23 mouse cellular contexts compared by ENCODE assay signal in genomic region chr1:40475697-40476096, GRCm38 (mm10). TPM values are rescaled to one million over a fixed set of nuclear protein-coding genes. Genes with fewer than 3 reads are reported as not detected.
DNase-seq lines count a peak whose midpoint lies in the region; ATAC-seq and TF ChIP-seq lines count a peak whose summit lies in the region.
"Had no signal": no experiment of that assay in that cellular context is flagged by ENCODE, and none has a peak within 500 bp of the region (broad histone marks: within the 10 kb centered on the region; RNA-seq: fewer than 3 reads in every experiment).

No protein-coding gene starts in this region.

- DNase-seq in layer of hippocampus, adult 9-10 months (ENCODE audit: low spot score) = peak; percentile 5
- DNase-seq in layer of hippocampus, adult 8-10 months (ENCODE audit: low spot score in 2 of 2) = no peak
- peak; percentile 15 for DNase-seq in A20 (ENCODE audit: low read depth, low spot score)
- no peak for DNase-seq in frontal cortex, postnatal 10 days (ENCODE audit: low spot score in 2 of 2)
- DNase-seq in hindbrain, postnatal 0 days (ENCODE audit: low spot score) = no peak
- DNase-seq: adrenal gland, postnatal 36 days; B cell, adult 2 months; cerebellum, adult 11 months; heart, postnatal 4 days; kidney, postnatal 36 days; lung, postnatal 10 days; thymus, postnatal 25 days had no signal

- H3K9ac ChIP-seq in forebrain, embryonic 15.5 days (replicated peaks) = no peak overlapping the region
- H3K9ac ChIP-seq in hindbrain, postnatal 0 days (replicated peaks; ENCODE audit: low read length) = no peak overlapping the region
- H3K9ac ChIP-seq: embryonic facial prominence, embryonic 13.5 days; heart, embryonic 13.5 days; liver, embryonic 14.5 days; midbrain, embryonic 15.5 days; neural tube, embryonic 12.5 days had no signal

- peak; percentile 36 for ATAC-seq in megakaryocyte progenitor cell, adult 5-6 weeks (replicated peaks; ENCODE audit: poor library complexity)
- no peak for ATAC-seq in forebrain, embryonic 15.5 days (replicated peaks)
- ATAC-seq in hindbrain, postnatal 0 days = no peak
- ATAC-seq: intestine, postnatal 0 days; midbrain, embryonic 15.5 days had no signal

- no peak for TF ChIP-seq POLR2A in bone marrow macrophage, adult 2 months (IDR thresholded peaks at IDR 0.05; ENCODE audit: borderline replicate concordance, low read depth, low read length)

- 68% methylated on average over 3 of the region's 3 CpGs for WGBS in forebrain, embryonic 15.5 days
- 63% methylated on average over 3 of the region's 3 CpGs for WGBS in hindbrain, postnatal 0 days

- peak overlapping the region; percentile 51; the same call in 1 of the 2 replicates for H3K27ac ChIP-seq in bone marrow macrophage, adult 2 months (ENCODE audit: insufficient read depth, low read depth, low read length)
- H3K27ac ChIP-seq in forebrain, embryonic 15.5 days (replicated peaks) = no peak overlapping the region
- no peak overlapping the region for H3K27ac ChIP-seq in hindbrain, postnatal 0 days
- H3K27ac ChIP-seq: embryonic facial prominence, embryonic 13.5 days; heart, embryonic 13.5 days; limb, embryonic 10.5 days; liver, embryonic 14.5 days; midbrain, embryonic 15.5 days; neural tube, embryonic 12.5 days had no signal

- H3K36me3 ChIP-seq in forebrain, embryonic 15.5 days = no peaks in the 10 kb centered on the region
- H3K36me3 ChIP-seq in hindbrain, postnatal 0 days (ENCODE audit: insufficient read depth, low read length) = no peaks in the 10 kb centered on the region
- H3K36me3 ChIP-seq: embryonic facial prominence, embryonic 13.5 days; heart, embryonic 13.5 days; limb, embryonic 10.5 days; midbrain, embryonic 15.5 days; neural tube, embryonic 12.5 days had no signal

- no peaks in the 10 kb centered on the region for H3K27me3 ChIP-seq in forebrain, embryonic 15.5 days
- H3K27me3 ChIP-seq in hindbrain, postnatal 0 days (ENCODE audit: insufficient read depth, low read length) = no peaks in the 10 kb centered on the region
- H3K27me3 ChIP-seq: embryonic facial prominence, embryonic 13.5 days; heart, embryonic 13.5 days; midbrain, embryonic 15.5 days; neural tube, embryonic 12.5 days had no signal

- H3K4me3 ChIP-seq in bone marrow macrophage, adult 2 months (ENCODE audit: insufficient read depth, low read length) = no peak overlapping the region
- no peak overlapping the region for H3K4me3 ChIP-seq in forebrain, embryonic 15.5 days
- no peak overlapping the region for H3K4me3 ChIP-seq in hindbrain, postnatal 0 days (ENCODE audit: low read length)
- H3K4me3 ChIP-seq: embryonic facial prominence, embryonic 13.5 days; heart, embryonic 13.5 days; limb, embryonic 10.5 days; midbrain, embryonic 15.5 days; neural tube, embryonic 12.5 days had no signal

- H3K9me3 ChIP-seq in forebrain, embryonic 15.5 days = no peaks in the 10 kb centered on the region
- H3K9me3 ChIP-seq in hindbrain, postnatal 0 days (ENCODE audit: low read length) = no peaks in the 10 kb centered on the region
- H3K9me3 ChIP-seq: embryonic facial prominence, embryonic 13.5 days; heart, embryonic 13.5 days; limb, embryonic 10.5 days; midbrain, embryonic 15.5 days; neural tube, embryonic 12.5 days had no signal

- no peak overlapping the region for H3K4me2 ChIP-seq in forebrain, embryonic 15.5 days (replicated peaks)
- H3K4me2 ChIP-seq in hindbrain, postnatal 0 days (ENCODE audit: low read depth, low read length) = no peak overlapping the region
- H3K4me2 ChIP-seq: embryonic facial prominence, embryonic 13.5 days; heart, embryonic 13.5 days; midbrain, embryonic 15.5 days; neural tube, embryonic 12.5 days had no signal

- no peak for TF ChIP-seq CTCF in bone marrow macrophage, adult 2 months (IDR thresholded peaks at IDR 0.05; ENCODE audit: low read depth, low read length)
- no peak for TF ChIP-seq CTCF in hindbrain, postnatal 0 days (IDR thresholded peaks at IDR 0.05; ENCODE audit: low read depth)

- peaks cover 26% of the 10 kb centered on the region for H3K4me1 ChIP-seq in bone marrow macrophage, adult 2 months (ENCODE audit: control insufficient read depth, insufficient read depth, low read length)
- no peaks in the 10 kb centered on the region for H3K4me1 ChIP-seq in forebrain, embryonic 15.5 days
- no peaks in the 10 kb centered on the region for H3K4me1 ChIP-seq in hindbrain, postnatal 0 days (ENCODE audit: insufficient read depth, low read length)
- H3K4me1 ChIP-seq: embryonic facial prominence, embryonic 13.5 days; heart, embryonic 13.5 days; limb, embryonic 10.5 days; midbrain, embryonic 15.5 days; neural tube, embryonic 12.5 days had no signal

RNA-seq across cellular contexts. Expression of gene Il18r1, which starts 10.3 kb away (rescaled TPM):
- total RNA-seq in layer of hippocampus, adult 8-10 months (2022) = not detected
- polyA plus RNA-seq in bone marrow macrophage, adult 2 months (2012; ENCODE audit: insufficient read depth, insufficient read length, missing spikeins) = not detected in 2 replicates
- total RNA-seq in megakaryocyte progenitor cell, adult 5-6 weeks (2015) = 0.54 and 1.6 TPM in 2 replicates
- 0.46 and 0.91 TPM in 2 replicates for total RNA-seq in megakaryocyte progenitor cell, adult 5-6 weeks (2017)
- polyA plus RNA-seq in forebrain, embryonic 15.5 days (2015; fragmentation: Nextera tagmentation; extraction: Ambion mirVana) = not detected in 2 replicates
- not detected in 2 replicates for total RNA-seq in hindbrain, postnatal 0 days (2014; rRNA removed)
- not detected in 2 replicates for polyA plus RNA-seq in hindbrain, postnatal 0 days (2015; fragmentation: Nextera tagmentation; extraction: Ambion mirVana)
- total RNA-seq: layer of hippocampus, postnatal 25 days had no signal
- polyA plus RNA-seq: embryonic facial prominence, embryonic 13.5 days; heart, embryonic 13.5 days; limb, embryonic 10.5 days; midbrain, embryonic 15.5 days; neural tube, embryonic 12.5 days had no signal

RNA-seq across cellular contexts. Expression of gene Il18rap, which starts 39.5 kb away (rescaled TPM):
- total RNA-seq in layer of hippocampus, adult 8-10 months (2022) = under 1 TPM in 3 of 4 experiments, not detected in 1; 0.12 to 0.56 (median 0.23) TPM
- polyA plus RNA-seq in bone marrow macrophage, adult 2 months (2012; ENCODE audit: insufficient read depth, insufficient read length, missing spikeins) = 1.1 and 2.7 TPM in 2 replicates
- total RNA-seq in megakaryocyte progenitor cell, adult 5-6 weeks (2015) = 11.2 and 11.4 TPM in 2 replicates
- 9.6 and 10.7 TPM in 2 replicates for total RNA-seq in megakaryocyte progenitor cell, adult 5-6 weeks (2017)
- 0.10 and 0.19 TPM in 2 replicates for polyA plus RNA-seq in forebrain, embryonic 15.5 days (2015; fragmentation: Nextera tagmentation; extraction: Ambion mirVana)
- 0.68 TPM in 1 of 2 replicates, not detected in the other for total RNA-seq in hindbrain, postnatal 0 days (2014; rRNA removed)
- polyA plus RNA-seq in hindbrain, postnatal 0 days (2015; fragmentation: Nextera tagmentation; extraction: Ambion mirVana) = 0.10 TPM in 1 of 2 replicates, not detected in the other

RNA-seq across cellular contexts. Expression of gene Il1rl1, which starts 46.3 kb away (rescaled TPM):
- total RNA-seq in layer of hippocampus, adult 8-10 months (2022) = 1 to 10 TPM in 1 of 4 experiments, under 1 TPM in 2, not detected in 1; 0.50 to 1.6 (median 0.94) TPM
- 1.4 and 1.5 TPM in 2 replicates for polyA plus RNA-seq in bone marrow macrophage, adult 2 months (2012; ENCODE audit: insufficient read depth, insufficient read length, missing spikeins)
- 5.3 and 11.7 TPM in 2 replicates for total RNA-seq in megakaryocyte progenitor cell, adult 5-6 weeks (2015)
- 5.9 and 11.3 TPM in 2 replicates for total RNA-seq in megakaryocyte progenitor cell, adult 5-6 weeks (2017)
- not detected in 2 replicates for polyA plus RNA-seq in forebrain, embryonic 15.5 days (2015; fragmentation: Nextera tagmentation; extraction: Ambion mirVana)
- total RNA-seq in hindbrain, postnatal 0 days (2014; rRNA removed) = 0.10 TPM in 1 of 2 replicates, not detected in the other
- polyA plus RNA-seq in hindbrain, postnatal 0 days (2015; fragmentation: Nextera tagmentation; extraction: Ambion mirVana) = 0.09 TPM in 1 of 2 replicates, not detected in the other

Comparison
In these comparisons a context has a peak if more than half of its experiments do, and no peak if none do; other contexts are left out.
1. DNase-seq: peak in layer of hippocampus, adult 9-10 months (single experiment) and A20 (single experiment); none in layer of hippocampus, adult 8-10 months (0 of 2), frontal cortex, postnatal 10 days (0 of 2) and hindbrain, postnatal 0 days (single experiment).